Mouse (Mus musculus) hindbrain, postnatal 0 days (tissue): ENCODE data around the gene Aars. TPM values are rescaled to one million over a fixed set of nuclear protein-coding genes. Genes with fewer than 3 reads are reported as not detected.
"Not testable (repeated sequence)": the region's sequence is repeated elsewhere in the genome, so short reads cannot be mapped to it uniquely, and the experiment has no call there.

Experiments used
- ATAC-seq: fragments of 200-750 bp; cut with Nextera tagmentation; 2 replicates; pipeline ENCODE4 v1.8.0; 2017; ENCODE audit warnings: mild to moderate bottlenecking, moderate TSS enrichment, moderate library complexity
- DNase-seq: peaks from one replicate; pipeline ENCODE4 v3.0.0-alpha.2; 2015; ENCODE audit warnings: low spot score
- H3K27ac ChIP-seq: fragments of 300-500 bp; sonication (generic); 2 replicates; pipeline ENCODE4 v1.5.1; 2014; ENCODE audit warnings: mild to moderate bottlenecking
- H3K27me3 ChIP-seq: fragments of 300-500 bp; sonication (generic); 2 replicates; pipeline ENCODE4 v1.6.1; 2014; ENCODE audit warnings: low read length, mixed read lengths; ENCODE audit not compliant: insufficient read depth
- H3K36me3 ChIP-seq: fragments of 300-500 bp; sonication (generic); 2 replicates; pipeline ENCODE4 v1.6.1; 2014; ENCODE audit warnings: low read length, mixed read lengths; ENCODE audit not compliant: insufficient read depth
- H3K4me1 ChIP-seq: fragments of 300-500 bp; sonication (generic); 2 replicates; pipeline ENCODE4 v1.6.1; 2014; ENCODE audit warnings: antibody characterized with exemption, low read length, mixed read lengths; ENCODE audit not compliant: insufficient read depth
- H3K4me2 ChIP-seq: fragments of 300-500 bp; sonication (generic); 2 replicates; pipeline ENCODE4 v1.6.1; 2014; ENCODE audit warnings: low read depth, mild to moderate bottlenecking, low read length, moderate library complexity, mixed read lengths
- H3K4me3 ChIP-seq: fragments of 300-500 bp; sonication (generic); 2 replicates; pipeline ENCODE4 v1.5.1; 2014; ENCODE audit warnings: low read length
- H3K9ac ChIP-seq: fragments of 300-500 bp; sonication (generic); replicated peaks from 2 replicates; pipeline ENCODE4 v1.6.1; 2014; ENCODE audit warnings: mild to moderate bottlenecking, low read length, moderate library complexity, mixed read lengths
- H3K9me3 ChIP-seq: fragments of 300-500 bp; sonication (generic); 2 replicates; pipeline ENCODE4 v1.6.1; 2016; ENCODE audit warnings: low read length, mixed read lengths
- CTCF ChIP-seq: IDR thresholded peaks from 2 replicates; pipeline ENCODE4 v1.5.1; 2016; ENCODE audit warnings: antibody characterized with exemption, control low read depth, low read depth
- WGBS: fragments of 180-500 bp; shearing (Covaris S2); extraction: QIAGEN DNeasy Blood & Tissue Kit; methylation state at CpG from one replicate; pipeline ENCODE4 v1.1.7; 2014; 5-methylcytosine and 5-hydroxymethylcytosine counted together
- polyA plus RNA-seq: library from polyadenylated mRNA; unstranded; fragments of >200 nt; fragmentation: Nextera tagmentation; extraction: Ambion mirVana; gene quantifications from 2 replicates; pipeline ENCODE4 v1.2.1, GENCODE M21; 2015
- total RNA-seq: library from RNA; depleted of rRNA; stranded (reverse); fragments of >200 nt; gene quantifications from 2 replicates; pipeline ENCODE4 v1.2.3, GENCODE M21; 2014; rRNA removed

The Aars gene
- total RNA-seq (97.9 and 99.5 TPM in 2 replicates), polyA plus RNA-seq (74.3 and 82.2 TPM in 2 replicates)

- peak within 1 kb of the TSS; percentile 91 for H3K9ac ChIP-seq
- ATAC-seq (no peak), DNase-seq (no peak)
- peak within 1 kb of the TSS; percentile 93 for H3K27ac ChIP-seq
- no peaks in the 10 kb centered on the region; the same call in 1 of the 2 replicates for H3K4me1 ChIP-seq
- peak within 1 kb of the TSS; percentile 69 for H3K4me2 ChIP-seq
- WGBS: 97% methylated on average over 7 of the region's 7 CpGs
- peak within 1 kb of the TSS; percentile 85 for H3K4me3 ChIP-seq
- H3K27me3 ChIP-seq: no peaks in the 10 kb centered on the region
- H3K36me3 ChIP-seq: peaks cover 16% of the 10 kb centered on the region
- no peaks in the 10 kb centered on the region for H3K9me3 ChIP-seq
- no peak for TF ChIP-seq CTCF
Measured at GRCm38 (mm10) chr8:111032916-111033315, at the start of gene Aars. Gene Aars (plus strand): TSS chr8:111033144.

GRCm38 (mm10) chr8:110987805-110988744, 44.9 kb upstream of the Aars start:
- no peak overlapping the region for H3K9ac ChIP-seq
- DNase-seq (no peak), ATAC-seq (no peak)
- H3K4me1 ChIP-seq: no peaks in the 10 kb centered on the region
- H3K4me2 ChIP-seq: no peak overlapping the region
- H3K27ac ChIP-seq: no peak overlapping the region
- 89% methylated on average over 8 of the region's 8 CpGs for WGBS
- H3K27me3 ChIP-seq: no peaks in the 10 kb centered on the region
- no peak overlapping the region for H3K4me3 ChIP-seq
- H3K9me3 ChIP-seq: no peaks in the 10 kb centered on the region
- H3K36me3 ChIP-seq: peaks cover 62% of the 10 kb centered on the region
- TF ChIP-seq CTCF: no peak

- peaks cover 47% of the 10 kb centered on the region for H3K36me3 ChIP-seq
- H3K4me3 ChIP-seq: no peak overlapping the region
- H3K4me1 ChIP-seq: no peaks in the 10 kb centered on the region
- DNase-seq (no peak), ATAC-seq (no peak)
- H3K9ac ChIP-seq: no peak overlapping the region
- H3K27ac ChIP-seq: no peak overlapping the region
- 91% methylated on average over 9 of the region's 9 CpGs for WGBS
- no peak for TF ChIP-seq CTCF
- no peaks in the 10 kb centered on the region for H3K9me3 ChIP-seq
- H3K4me2 ChIP-seq: no peak overlapping the region
- H3K27me3 ChIP-seq: no peaks in the 10 kb centered on the region
Measured at GRCm38 (mm10) chr8:110990017-110990416, 42.9 kb upstream of the Aars start.

GRCm38 (mm10) chr8:110996641-110997430, 36.1 kb upstream of the Aars start:
- no peak for DNase-seq
- H3K4me2 ChIP-seq: peak overlapping the region; percentile 77
- no peak for ATAC-seq
- H3K9me3 ChIP-seq: no peaks in the 10 kb centered on the region
- TF ChIP-seq CTCF: no peak
- peak overlapping the region; percentile 75 for H3K4me3 ChIP-seq
- peak overlapping the region; percentile 67 for H3K9ac ChIP-seq
- H3K27me3 ChIP-seq: no peaks in the 10 kb centered on the region
- peaks cover 5% of the 10 kb centered on the region; the same call in 1 of the 2 replicates for H3K36me3 ChIP-seq
- peak overlapping the region; percentile 70 for H3K27ac ChIP-seq
- WGBS: 40% methylated on average over 16 of the region's 16 CpGs
- peaks cover 5% of the 10 kb centered on the region for H3K4me1 ChIP-seq

GRCm38 (mm10) chr8:110997547-110998531, 35.1 kb upstream of the Aars start, which contains the start of gene Ddx19a:
Gene Ddx19a (minus strand): TSS chr8:110997800.
- WGBS: 3% methylated on average over 58 of the region's 58 CpGs
- DNase-seq (peak; percentile 95), ATAC-seq (peak; percentile 98)

GRCm38 (mm10) chr8:111010230-111010991, 22.5 kb upstream of the Aars start:
- 92% methylated on average over 8 of the region's 10 CpGs for WGBS
- DNase-seq, H3K4me3 ChIP-seq, ATAC-seq, H3K4me2 ChIP-seq, H3K4me1 ChIP-seq, H3K9me3 ChIP-seq, H3K9ac ChIP-seq, H3K27me3 ChIP-seq, H3K27ac ChIP-seq: not testable (repeated sequence)
- peaks cover 29% of the 10 kb centered on the region for H3K36me3 ChIP-seq

More at GRCm38 (mm10) chr8:110997547-110998531, 35.1 kb upstream of the Aars start, which contains the start of gene Ddx19a:
- Histone ChIP-seq H3K4me3 (peak within 1 kb of the TSS; percentile 75), H3K36me3 (no peaks in the 10 kb centered on the region), H3K27ac (peak within 1 kb of the TSS; percentile 70), H3K4me1 (peaks cover 5% of the 10 kb centered on the region), H3K4me2 (peak within 1 kb of the TSS; percentile 77), H3K27me3 (no peaks in the 10 kb centered on the region), H3K9ac (peak within 1 kb of the TSS; percentile 67), H3K9me3 (no peaks in the 10 kb centered on the region)
- peak; percentile 57 for TF ChIP-seq CTCF

GRCm38 (mm10) chr8:111026609-111027008, 6.3 kb upstream of the Aars start:
- not testable (repeated sequence) for DNase-seq, H3K4me3 ChIP-seq, H3K9me3 ChIP-seq, ATAC-seq, H3K27me3 ChIP-seq, H3K9ac ChIP-seq, H3K36me3 ChIP-seq, H3K27ac ChIP-seq, H3K4me1 ChIP-seq
- WGBS: 91% methylated on average over 1 of the region's 2 CpGs
- peak overlapping the region; percentile 67; the same call in 1 of the 2 replicates for H3K4me2 ChIP-seq
